Mouse (Mus musculus): Measurements from ENCODE around the gene Klhdc9. TPM values are rescaled to one million over a fixed set of nuclear protein-coding genes. Genes with fewer than 3 reads are reported as not detected.

Gene Klhdc9
- polyA plus RNA-seq, 1 experiment, result not detected

GRCm38 (mm10) chr1:171360253-171360652 lies 345 bp downstream of the Klhdc9 start:
- no peak for TF ChIP-seq GATA1 (IDR thresholded peaks at IDR 0.05; ENCODE audit: borderline replicate concordance, low read length)
- no peak for TF ChIP-seq FLI1 (IDR thresholded peaks at IDR 0.05; ENCODE audit: low read length)
- Histone ChIP-seq H3K9me3 (no peaks in the 10 kb centered on the region), H3K36me3 (replicated peaks; ENCODE audit: low read length) (peaks cover 44% of the 10 kb centered on the region)

GRCm38 (mm10) chr1:171358421-171358820 lies 2.2 kb downstream of the Klhdc9 start:
- peaks cover 22% of the 10 kb centered on the region for H3K4me1 ChIP-seq
- TF ChIP-seq GATA1 (IDR thresholded peaks at IDR 0.05; ENCODE audit: borderline replicate concordance, low read length) (no peak), FLI1 (IDR thresholded peaks at IDR 0.05; ENCODE audit: low read length) (no peak)
- peaks cover 48% of the 10 kb centered on the region for H3K36me3 ChIP-seq (replicated peaks; ENCODE audit: low read length)
- H3K27me3 ChIP-seq (replicated peaks), result no peaks in the 10 kb centered on the region
- H3K9me3 ChIP-seq, result no peaks in the 10 kb centered on the region
- no peak overlapping the region for H3K4me3 ChIP-seq (replicated peaks)

More at GRCm38 (mm10) chr1:171360253-171360652, 345 bp downstream of the Klhdc9 start:
- Histone ChIP-seq H3K4me1 (peaks cover 18% of the 10 kb centered on the region), H3K27me3 (replicated peaks) (peaks cover 1% of the 10 kb centered on the region), H3K4me3 (replicated peaks) (peak overlapping the region; percentile 86)

GRCm38 (mm10) chr1:171356814-171357213 lies 3.8 kb downstream of the Klhdc9 start:
- Histone ChIP-seq H3K9me3 (no peaks in the 10 kb centered on the region), H3K4me3 (replicated peaks) (no peak overlapping the region), H3K27me3 (replicated peaks) (no peaks in the 10 kb centered on the region), H3K36me3 (replicated peaks; ENCODE audit: low read length) (peaks cover 53% of the 10 kb centered on the region), H3K4me1 (peaks cover 32% of the 10 kb centered on the region)
- TF ChIP-seq GATA1 (IDR thresholded peaks at IDR 0.05; ENCODE audit: borderline replicate concordance, low read length), result no peak

GRCm38 (mm10) chr1:171355812-171356340 lies 4.7 kb downstream of the Klhdc9 start:
- H3K27me3 ChIP-seq (replicated peaks), result no peaks in the 10 kb centered on the region
- no peaks in the 10 kb centered on the region for H3K9me3 ChIP-seq
- peaks cover 53% of the 10 kb centered on the region for H3K36me3 ChIP-seq (replicated peaks; ENCODE audit: low read length)
- TF ChIP-seq GATA1 (IDR thresholded peaks at IDR 0.05; ENCODE audit: borderline replicate concordance, low read length) (no peak), FLI1 (IDR thresholded peaks at IDR 0.05; ENCODE audit: low read length) (no peak)
- peaks cover 32% of the 10 kb centered on the region for H3K4me1 ChIP-seq
- H3K4me3 ChIP-seq (replicated peaks), result no peak overlapping the region

GRCm38 (mm10) chr1:171349210-171349609 lies 11.4 kb downstream of the Klhdc9 start:
- no peak for TF ChIP-seq GATA1 (IDR thresholded peaks at IDR 0.05; ENCODE audit: borderline replicate concordance, low read length)
- no peak for TF ChIP-seq FLI1 (IDR thresholded peaks at IDR 0.05; ENCODE audit: low read length)
- Histone ChIP-seq H3K4me3 (replicated peaks) (no peak overlapping the region), H3K9me3 (no peaks in the 10 kb centered on the region), H3K27me3 (replicated peaks) (no peaks in the 10 kb centered on the region), H3K4me1 (peaks cover 63% of the 10 kb centered on the region), H3K36me3 (replicated peaks; ENCODE audit: low read length) (peaks cover 12% of the 10 kb centered on the region)

- Histone ChIP-seq H3K27me3 (replicated peaks) (no peaks in the 10 kb centered on the region), H3K36me3 (replicated peaks; ENCODE audit: low read length) (peaks cover 16% of the 10 kb centered on the region), H3K4me1 (peaks cover 68% of the 10 kb centered on the region), H3K9me3 (no peaks in the 10 kb centered on the region), H3K4me3 (replicated peaks) (no peak overlapping the region)
- TF ChIP-seq FLI1 (IDR thresholded peaks at IDR 0.05; ENCODE audit: low read length) (no peak), GATA1 (IDR thresholded peaks at IDR 0.05; ENCODE audit: borderline replicate concordance, low read length) (no peak)
Observed at GRCm38 (mm10) chr1:171348665-171349064, 11.9 kb downstream of the Klhdc9 start.

GRCm38 (mm10) chr1:171346095-171346450 lies 14.5 kb downstream of the Klhdc9 start:
- TF ChIP-seq GATA1 (IDR thresholded peaks at IDR 0.05; ENCODE audit: borderline replicate concordance, low read length) (no peak), FLI1 (IDR thresholded peaks at IDR 0.05; ENCODE audit: low read length) (no peak)
- Histone ChIP-seq H3K27me3 (replicated peaks) (no peaks in the 10 kb centered on the region), H3K36me3 (replicated peaks; ENCODE audit: low read length) (peaks cover 38% of the 10 kb centered on the region), H3K4me3 (replicated peaks) (peak overlapping the region; percentile 97), H3K4me1 (peaks cover 58% of the 10 kb centered on the region), H3K9me3 (no peaks in the 10 kb centered on the region)

- Histone ChIP-seq H3K9me3 (no peaks in the 10 kb centered on the region), H3K4me1 (peaks cover 52% of the 10 kb centered on the region), H3K4me3 (replicated peaks) (peak within 1 kb of the TSS; percentile 97), H3K36me3 (replicated peaks; ENCODE audit: low read length) (peaks cover 44% of the 10 kb centered on the region), H3K27me3 (replicated peaks) (no peaks in the 10 kb centered on the region)
- TF ChIP-seq FLI1 (IDR thresholded peaks at IDR 0.05; ENCODE audit: low read length), result peak; percentile 48; the same call in 1 of the 2 replicates
- TF ChIP-seq GATA1 (IDR thresholded peaks at IDR 0.05; ENCODE audit: borderline replicate concordance, low read length), result no peak
Observed at GRCm38 (mm10) chr1:171345225-171346094, 15.1 kb downstream of the Klhdc9 start, which contains the start of the genes Nit1 and Pfdn2. Gene Nit1, minus strand, starts transcription at chr1:171345646. Gene Pfdn2, plus strand, starts transcription at chr1:171345670.

- no peaks in the 10 kb centered on the region for H3K27me3 ChIP-seq (replicated peaks)
- peaks cover 51% of the 10 kb centered on the region for H3K36me3 ChIP-seq (replicated peaks; ENCODE audit: low read length)
- no peaks in the 10 kb centered on the region for H3K9me3 ChIP-seq
- no peak for TF ChIP-seq FLI1 (IDR thresholded peaks at IDR 0.05; ENCODE audit: low read length)
- no peak for TF ChIP-seq GATA1 (IDR thresholded peaks at IDR 0.05; ENCODE audit: borderline replicate concordance, low read length)
- H3K4me1 ChIP-seq, result peaks cover 50% of the 10 kb centered on the region
- peak overlapping the region; percentile 97 for H3K4me3 ChIP-seq (replicated peaks)
Observed at GRCm38 (mm10) chr1:171344715-171345114, 15.9 kb downstream of the Klhdc9 start.

Data from megakaryocyte, embryonic 14.5 days (primary cell).